Mouse (Mus musculus): ENCODE measurements at regions not wholly inside any gene's neighbourhood (a gene's known extent, or its start where the extent isn't known, plus 50 kb on each side); places are given as distances from the start of the nearest gene placed in this dataset.

- no peak overlapping the region for H3K27ac ChIP-seq
- intact Hi-C loops (cut with DNase I): loop anchor here (2.0 kb wide), 1 partner anchor 383 kb away; no protein-coding TSS in a partner anchor
- no peak for TF ChIP-seq CTCF (IDR thresholded peaks at IDR 0.05)
These were observed 103.2 kb upstream of the Vangl1 start for GRCm38 (mm10) chr3:102307656-102308055.

GRCm38 (mm10) chr3:102292385-102292784 lies 87.9 kb upstream of the Vangl1 start:
- Histone ChIP-seq H3K4me3 (no peak overlapping the region), H3K27ac (no peak overlapping the region)
- DNase-seq: no peak
- intact Hi-C loops (cut with DNase I): no loop called here
- TF ChIP-seq CTCF (IDR thresholded peaks at IDR 0.05): no peak

More at GRCm38 (mm10) chr3:102307656-102308055, 103.2 kb upstream of the Vangl1 start:
- no peak for DNase-seq
- H3K4me3 ChIP-seq: no peak overlapping the region

GRCm38 (mm10) chr3:102281983-102282382 lies 77.5 kb upstream of the Vangl1 start:
- H3K27ac ChIP-seq: no peak overlapping the region
- no peak for TF ChIP-seq CTCF (IDR thresholded peaks at IDR 0.05)
- DNase-seq: no peak

GRCm38 (mm10) chr3:102276758-102277157 lies 72.3 kb upstream of the Vangl1 start:
- TF ChIP-seq CTCF (IDR thresholded peaks at IDR 0.05): no peak
- intact Hi-C loops (cut with DNase I): no loop called here
- no peak for DNase-seq

More at GRCm38 (mm10) chr3:102281983-102282382, 77.5 kb upstream of the Vangl1 start:
- intact Hi-C loops (cut with DNase I): no loop called here
- no peak overlapping the region for H3K4me3 ChIP-seq

GRCm38 (mm10) chr3:102276283-102276682 lies 71.8 kb upstream of the Vangl1 start:
- Histone ChIP-seq H3K4me3 (no peak overlapping the region), H3K27ac (no peak overlapping the region)
- intact Hi-C loops (cut with DNase I): no loop called here
- no peak for TF ChIP-seq CTCF (IDR thresholded peaks at IDR 0.05)
- no peak for DNase-seq

More at GRCm38 (mm10) chr3:102276758-102277157, 72.3 kb upstream of the Vangl1 start:
- H3K4me3 ChIP-seq: no peak overlapping the region
- no peak overlapping the region for H3K27ac ChIP-seq

- intact Hi-C loops (cut with DNase I): no loop called here
- Histone ChIP-seq H3K4me3 (no peak overlapping the region), H3K27ac (peak overlapping the region; percentile 56)
- DNase-seq: peak; percentile 73
- no peak for TF ChIP-seq CTCF (IDR thresholded peaks at IDR 0.05)
These were observed 70.9 kb upstream of the Vangl1 start for GRCm38 (mm10) chr3:102275256-102276022.

GRCm38 (mm10) chr3:102270779-102271178 lies 66.3 kb upstream of the Vangl1 start:
- no peak overlapping the region for H3K27ac ChIP-seq
- intact Hi-C loops (cut with DNase I): no loop called here
- no peak for TF ChIP-seq CTCF (IDR thresholded peaks at IDR 0.05)
- DNase-seq: no peak
- no peak overlapping the region for H3K4me3 ChIP-seq

GRCm38 (mm10) chr3:102270257-102270656 lies 65.8 kb upstream of the Vangl1 start:
- no peak for DNase-seq
- Histone ChIP-seq H3K27ac (no peak overlapping the region), H3K4me3 (no peak overlapping the region)
- no peak for TF ChIP-seq CTCF (IDR thresholded peaks at IDR 0.05)
- intact Hi-C loops (cut with DNase I): no loop called here

GRCm38 (mm10) chr3:102266136-102266535 lies 61.6 kb upstream of the Vangl1 start:
- Histone ChIP-seq H3K27ac (peak overlapping the region; percentile 28; the same call in 1 of the 2 replicates), H3K4me3 (no peak overlapping the region)
- intact Hi-C loops (cut with DNase I): no loop called here
- no peak for TF ChIP-seq CTCF (IDR thresholded peaks at IDR 0.05)
- DNase-seq: peak; percentile 57

GRCm38 (mm10) chr3:102265146-102265545 lies 60.7 kb upstream of the Vangl1 start:
- H3K27ac ChIP-seq: 0 out of 2 replicates have a peak overlapping the region, but pooled peaks have one; percentile 12
- no peak overlapping the region for H3K4me3 ChIP-seq
- DNase-seq: no peak
- intact Hi-C loops (cut with DNase I): no loop called here
- no peak for TF ChIP-seq CTCF (IDR thresholded peaks at IDR 0.05)

- no peak for TF ChIP-seq CTCF (IDR thresholded peaks at IDR 0.05)
- no peak for DNase-seq
- intact Hi-C loops (cut with DNase I): no loop called here
- Histone ChIP-seq H3K4me3 (no peak overlapping the region), H3K27ac (no peak overlapping the region)
These were observed 58.8 kb upstream of the Vangl1 start for GRCm38 (mm10) chr3:102263326-102263725.

- H3K4me3 ChIP-seq: no peak overlapping the region
- H3K27ac ChIP-seq: no peak overlapping the region
- no peak for DNase-seq
- intact Hi-C loops (cut with DNase I): no loop called here
- no peak for TF ChIP-seq CTCF (IDR thresholded peaks at IDR 0.05)
These were observed 58.2 kb upstream of the Vangl1 start for GRCm38 (mm10) chr3:102262665-102263064.

- Histone ChIP-seq H3K4me3 (no peak overlapping the region), H3K27ac (no peak overlapping the region)
- no peak for TF ChIP-seq CTCF (IDR thresholded peaks at IDR 0.05)
- no peak for DNase-seq
- intact Hi-C loops (cut with DNase I): no loop called here
These were observed 57.0 kb upstream of the Vangl1 start for GRCm38 (mm10) chr3:102261517-102261916.
